Mouse (Mus musculus) forebrain, embryonic 13.5 days (tissue): ENCODE measurements at regions not wholly inside any gene's neighbourhood (a gene's known extent, or its start where the extent isn't known, plus 50 kb on each side); places are given as distances from the start of the nearest gene placed in this dataset.

Experiments used
- ATAC-seq: fragments of 200-750 bp; cut with Nextera tagmentation; 2 replicates; pipeline ENCODE4 v1.8.0; 2017
- H3K27ac ChIP-seq: fragments of 300-500 bp; sonication (generic); 2 replicates; pipeline ENCODE4 v1.5.1; 2015; ENCODE audit warnings: inconsistent platforms, mild to moderate bottlenecking, moderate library complexity
- H3K27me3 ChIP-seq: fragments of 300-500 bp; sonication (generic); 2 replicates; pipeline ENCODE4 v1.6.1; 2015; ENCODE audit warnings: mild to moderate bottlenecking, inconsistent platforms
- H3K36me3 ChIP-seq: fragments of 300-500 bp; sonication (generic); 2 replicates; pipeline ENCODE4 v1.6.1; 2015; ENCODE audit warnings: mild to moderate bottlenecking, inconsistent platforms; ENCODE audit not compliant: poor library complexity, severe bottlenecking
- H3K4me1 ChIP-seq: fragments of 300-500 bp; sonication (generic); 2 replicates; pipeline ENCODE4 v1.6.1; 2015; ENCODE audit warnings: inconsistent platforms
- H3K4me2 ChIP-seq: fragments of 300-500 bp; sonication (generic); 2 replicates; pipeline ENCODE4 v1.6.1; 2015; ENCODE audit warnings: inconsistent platforms, mild to moderate bottlenecking, moderate library complexity
- H3K4me3 ChIP-seq: fragments of 300-500 bp; sonication (generic); 2 replicates; pipeline ENCODE4 v1.5.1; 2015; ENCODE audit warnings: mild to moderate bottlenecking, inconsistent platforms
- H3K9ac ChIP-seq: fragments of 300-500 bp; sonication (generic); 2 replicates; pipeline ENCODE4 v1.6.1; 2015; ENCODE audit warnings: mild to moderate bottlenecking, inconsistent platforms
- H3K9me3 ChIP-seq: fragments of 300-500 bp; sonication (generic); replicated peaks from 2 replicates; pipeline ENCODE4 v1.6.1; 2016; ENCODE audit warnings: inconsistent platforms
- WGBS: fragments of 180-500 bp; shearing (Covaris S2); methylation state at CpG from one replicate; pipeline ENCODE4 v1.1.7; 2015; 5-methylcytosine and 5-hydroxymethylcytosine counted together

DNA sequence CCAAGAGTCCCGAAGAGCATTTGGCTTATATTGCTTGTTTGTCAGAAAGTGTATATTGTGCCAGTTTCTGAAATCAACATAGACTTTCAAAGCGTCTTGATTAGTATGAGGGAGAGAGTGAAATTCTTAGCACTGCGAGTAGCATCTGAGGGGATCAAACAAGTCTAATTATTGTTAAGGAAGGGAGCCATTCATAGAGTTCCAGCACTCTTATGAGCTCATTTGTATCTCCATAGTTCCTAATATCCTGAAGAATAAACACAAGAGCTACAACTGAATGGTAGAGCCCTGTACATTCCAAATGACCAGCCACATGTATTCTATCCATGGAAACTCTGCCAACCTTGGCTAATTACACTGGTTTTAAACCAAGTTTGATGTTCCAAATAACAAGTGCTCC, 90.2 kb upstream of the Cntn6 start:
- no peak overlapping the region for H3K4me2 ChIP-seq
- peak; percentile 86 for ATAC-seq
- H3K4me3 ChIP-seq, result no peak overlapping the region
- WGBS, result 46% methylated on average over 3 of the region's 3 CpGs
- no peak overlapping the region for H3K27ac ChIP-seq
- H3K9ac ChIP-seq, result no peak overlapping the region
- no peaks in the 10 kb centered on the region for H3K27me3 ChIP-seq
- no peaks in the 10 kb centered on the region for H3K4me1 ChIP-seq
- no peaks in the 10 kb centered on the region for H3K9me3 ChIP-seq
- no peaks in the 10 kb centered on the region for H3K36me3 ChIP-seq

DNA sequence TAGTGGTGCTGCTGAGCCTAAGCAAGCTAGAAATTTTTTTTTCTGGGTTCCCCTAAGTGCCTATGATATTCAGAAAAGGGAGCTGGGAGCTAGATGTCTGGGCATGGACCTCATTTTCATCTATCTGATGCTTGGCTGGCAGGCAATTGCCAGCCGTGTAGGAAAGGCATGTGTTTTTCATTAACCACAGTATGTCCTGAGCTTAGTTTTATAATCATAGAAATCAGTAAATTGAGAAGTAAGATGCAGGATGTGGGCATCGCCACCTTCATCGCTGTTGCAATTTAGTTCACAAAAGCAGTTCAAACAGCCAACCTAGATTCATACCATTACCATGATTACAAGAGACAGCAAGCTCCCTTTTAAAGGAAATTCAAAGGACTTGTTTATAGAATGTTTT, 88.6 kb upstream of the Cntn6 start:
- no peak overlapping the region for H3K27ac ChIP-seq
- H3K36me3 ChIP-seq, result no peaks in the 10 kb centered on the region
- no peak overlapping the region for H3K4me2 ChIP-seq
- no peaks in the 10 kb centered on the region for H3K9me3 ChIP-seq
- H3K4me1 ChIP-seq, result no peaks in the 10 kb centered on the region
- H3K4me3 ChIP-seq, result no peak overlapping the region
- 88% methylated on average over 3 of the region's 3 CpGs for WGBS
- H3K27me3 ChIP-seq, result no peaks in the 10 kb centered on the region
- no peak overlapping the region for H3K9ac ChIP-seq
- ATAC-seq, result no peak

DNA sequence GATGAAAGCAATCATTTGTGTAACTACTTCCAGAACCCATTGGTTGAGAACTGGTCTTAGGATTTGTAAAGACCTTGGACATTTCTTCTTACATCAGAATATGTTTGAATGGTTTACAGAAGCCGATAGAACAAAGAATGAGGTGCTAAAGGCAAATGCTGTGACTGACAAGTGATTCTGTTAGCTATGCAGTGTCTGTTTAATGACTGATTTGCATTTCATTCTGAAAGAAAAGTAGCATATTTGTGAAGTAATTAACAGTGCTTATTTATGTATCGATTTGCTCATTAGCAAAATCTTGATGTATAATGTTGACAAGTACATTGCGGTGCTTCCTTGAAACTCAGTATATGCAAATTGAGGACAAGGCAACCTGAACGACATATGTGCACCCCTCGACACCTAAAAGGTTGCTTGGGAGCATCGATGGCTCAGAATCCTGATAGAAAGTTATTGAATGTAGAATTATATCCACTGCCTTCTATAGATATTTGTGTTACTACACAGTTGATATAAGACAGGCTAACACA, 71.8 kb upstream of the Cntn6 start:
- no peaks in the 10 kb centered on the region for H3K36me3 ChIP-seq
- H3K27ac ChIP-seq, result no peak overlapping the region
- no peak overlapping the region for H3K4me3 ChIP-seq
- ATAC-seq, result peak; percentile 90
- no peaks in the 10 kb centered on the region for H3K9me3 ChIP-seq
- WGBS, result 56% methylated on average over 6 of the region's 6 CpGs
- H3K4me2 ChIP-seq, result no peak overlapping the region
- H3K9ac ChIP-seq, result no peak overlapping the region
- no peaks in the 10 kb centered on the region for H3K4me1 ChIP-seq
- no peaks in the 10 kb centered on the region for H3K27me3 ChIP-seq

DNA sequence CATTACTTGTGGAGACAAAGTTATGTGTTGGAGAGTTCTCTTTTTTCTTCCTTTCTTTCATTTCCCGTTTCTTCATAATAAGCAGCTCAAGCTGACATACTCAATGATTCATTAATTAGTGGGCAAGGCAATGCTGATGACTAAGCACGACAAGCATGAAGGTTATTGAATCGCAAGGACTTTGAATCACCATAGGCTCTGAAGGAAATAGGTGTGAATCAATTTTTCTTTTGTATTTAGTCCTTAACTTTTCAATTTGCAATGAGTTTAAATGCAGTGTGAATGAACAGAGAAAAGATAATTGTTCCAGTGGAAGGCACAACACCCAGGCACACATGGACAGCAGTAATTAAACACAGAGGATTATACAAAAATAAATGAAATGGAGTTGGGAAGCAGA, 54.6 kb upstream of the Cntn6 start:
- Histone ChIP-seq H3K4me3 (no peak overlapping the region), H3K4me2 (no peak overlapping the region), H3K9ac (no peak overlapping the region), H3K27ac (no peak overlapping the region), H3K27me3 (no peaks in the 10 kb centered on the region), H3K9me3 (no peaks in the 10 kb centered on the region), H3K4me1 (no peaks in the 10 kb centered on the region), H3K36me3 (no peaks in the 10 kb centered on the region)
- ATAC-seq, result peak; percentile 21; the same call in 1 of the 2 replicates
- 25% methylated on average over 3 of the region's 3 CpGs for WGBS
